Mouse (Mus musculus): ENCODE measurements around the gene Ufl1. TPM values are rescaled to one million over a fixed set of nuclear protein-coding genes. Genes with fewer than 3 reads are reported as not detected.
"Not testable (repeated sequence)": the region's sequence is repeated elsewhere in the genome, so short reads cannot be mapped to it uniquely, and the experiment has no call there.

Ufl1 gene
- polyA plus RNA-seq, 1 experiment from 2014 or later = 39.1 TPM

DNA sequence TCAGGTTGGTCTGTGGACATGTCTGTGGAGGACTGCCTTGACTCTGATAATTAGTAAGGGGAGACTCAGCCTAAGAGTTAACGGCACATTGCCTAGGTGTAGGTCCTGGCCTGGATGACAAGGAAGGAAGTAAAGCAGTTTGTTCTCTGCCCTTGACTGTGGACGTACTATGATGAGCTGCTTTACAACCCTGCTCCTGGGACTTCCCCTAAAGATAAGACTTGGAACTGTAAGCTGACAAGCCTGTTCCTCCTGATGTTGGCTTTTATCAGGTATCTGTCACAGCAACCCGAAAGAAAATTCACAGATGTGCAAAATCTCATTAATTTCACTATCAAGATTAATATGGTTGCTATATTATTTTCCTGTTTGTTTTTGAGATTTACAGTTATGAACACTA, 14.5 kb downstream of the Ufl1 start:
- Histone ChIP-seq H3K9me3 (ENCODE audit: control insufficient read depth, low read length) (no peaks in the 10 kb centered on the region), H3K27me3 (ENCODE audit: control insufficient read depth, insufficient read depth, low read length) (no peaks in the 10 kb centered on the region), H3K9ac (ENCODE audit: low read length) (no peak overlapping the region), H3K4me3 (ENCODE audit: low read depth, low read length) (no peak overlapping the region), H3K4me2 (ENCODE audit: low read depth) (no peak overlapping the region), H3K36me3 (ENCODE audit: control insufficient read depth, insufficient read depth, low read length) (peaks cover 4% of the 10 kb centered on the region), H3K27ac (ENCODE audit: low read depth, low read length) (no peak overlapping the region), H3K4me1 (ENCODE audit: control insufficient read depth, insufficient read depth, low read length) (no peaks in the 10 kb centered on the region)
- DNase-seq (ENCODE audit: low spot score) = no peak
- no peak for ATAC-seq (ENCODE audit: insufficient read depth, low FRiP score, low TSS enrichment)
- 97% methylated on average over 3 of the region's 3 CpGs for WGBS

DNA sequence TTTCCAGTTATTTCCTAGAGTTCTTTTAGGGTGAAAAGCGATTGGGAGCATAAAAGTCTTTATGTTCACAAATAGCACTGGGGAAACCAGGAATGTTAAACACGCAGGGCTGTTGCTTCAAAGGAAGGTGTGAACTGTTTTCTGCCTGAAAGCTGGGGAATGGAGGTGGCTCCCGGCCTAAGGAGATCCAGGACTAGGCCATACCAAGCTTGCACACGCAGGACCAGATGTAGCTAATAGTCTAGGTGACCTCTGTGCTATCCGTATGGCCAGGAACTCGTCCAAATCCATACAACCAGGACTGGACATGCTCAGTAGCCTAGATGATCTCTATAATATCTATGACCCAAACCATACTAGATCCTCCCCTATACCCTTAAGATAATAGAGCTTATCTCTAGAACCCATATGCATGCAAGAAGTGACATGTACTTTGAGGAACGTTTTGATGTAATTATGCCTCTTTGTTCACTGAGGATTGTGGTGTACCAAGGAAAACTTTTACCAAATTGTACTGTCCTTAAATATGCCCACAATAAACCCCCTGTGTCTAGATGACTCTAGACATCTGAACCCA, 23.7 kb downstream of the Ufl1 start:
- ATAC-seq (ENCODE audit: insufficient read depth, low FRiP score, low TSS enrichment) (no peak), DNase-seq (ENCODE audit: low spot score) (no peak)
- Histone ChIP-seq H3K36me3 (ENCODE audit: control insufficient read depth, insufficient read depth, low read length) (peaks cover 2% of the 10 kb centered on the region), H3K4me1 (ENCODE audit: control insufficient read depth, insufficient read depth, low read length) (no peaks in the 10 kb centered on the region), H3K4me3 (ENCODE audit: low read depth, low read length) (no peak overlapping the region), H3K27me3 (ENCODE audit: control insufficient read depth, insufficient read depth, low read length) (no peaks in the 10 kb centered on the region), H3K27ac (ENCODE audit: low read depth, low read length) (no peak overlapping the region), H3K9ac (ENCODE audit: low read length) (no peak overlapping the region), H3K9me3 (ENCODE audit: control insufficient read depth, low read length) (no peaks in the 10 kb centered on the region), H3K4me2 (ENCODE audit: low read depth) (no peak overlapping the region)
- WGBS = 93% methylated on average over 7 of the region's 7 CpGs

DNA sequence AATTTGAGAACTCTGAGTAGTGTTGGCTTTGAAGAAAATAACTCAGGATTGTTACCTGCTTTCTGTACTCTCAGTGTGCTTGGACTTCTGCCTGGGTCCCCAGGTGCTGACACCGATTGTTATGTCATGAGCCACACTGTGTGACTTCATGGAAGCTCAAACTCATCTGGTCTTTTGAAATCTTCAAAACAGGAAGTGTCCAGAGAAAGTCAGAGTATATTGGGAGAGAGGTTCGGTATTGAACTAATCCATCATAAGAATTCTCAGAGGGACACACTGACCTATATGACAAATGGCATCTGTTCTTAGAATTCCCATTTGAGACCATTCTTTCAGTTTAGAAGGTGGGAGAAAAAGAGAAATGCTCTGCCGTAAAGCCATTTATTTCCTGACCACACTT, 38.8 kb downstream of the Ufl1 start, which contains the start of gene Fhl5:
Gene Fhl5 (minus strand): TSS at position 101 of the 400 bp plus-strand sequence.
- no peak within 1 kb of the TSS for H3K4me3 ChIP-seq (ENCODE audit: low read depth, low read length)
- DNase-seq (ENCODE audit: low spot score) (no peak), ATAC-seq (ENCODE audit: insufficient read depth, low FRiP score, low TSS enrichment) (no peak)
- no peak within 1 kb of the TSS for H3K9ac ChIP-seq (ENCODE audit: low read length)
- H3K4me1 ChIP-seq (ENCODE audit: control insufficient read depth, insufficient read depth, low read length) = no peaks in the 10 kb centered on the region
- no peaks in the 10 kb centered on the region for H3K27me3 ChIP-seq (ENCODE audit: control insufficient read depth, insufficient read depth, low read length)
- H3K27ac ChIP-seq (ENCODE audit: low read depth, low read length) = no peak within 1 kb of the TSS
- no peaks in the 10 kb centered on the region for H3K9me3 ChIP-seq (ENCODE audit: control insufficient read depth, low read length)
- 90% methylated on average over 3 of the region's 3 CpGs for WGBS
- H3K36me3 ChIP-seq (ENCODE audit: control insufficient read depth, insufficient read depth, low read length) = no peaks in the 10 kb centered on the region
- no peak within 1 kb of the TSS for H3K4me2 ChIP-seq (ENCODE audit: low read depth)

DNA sequence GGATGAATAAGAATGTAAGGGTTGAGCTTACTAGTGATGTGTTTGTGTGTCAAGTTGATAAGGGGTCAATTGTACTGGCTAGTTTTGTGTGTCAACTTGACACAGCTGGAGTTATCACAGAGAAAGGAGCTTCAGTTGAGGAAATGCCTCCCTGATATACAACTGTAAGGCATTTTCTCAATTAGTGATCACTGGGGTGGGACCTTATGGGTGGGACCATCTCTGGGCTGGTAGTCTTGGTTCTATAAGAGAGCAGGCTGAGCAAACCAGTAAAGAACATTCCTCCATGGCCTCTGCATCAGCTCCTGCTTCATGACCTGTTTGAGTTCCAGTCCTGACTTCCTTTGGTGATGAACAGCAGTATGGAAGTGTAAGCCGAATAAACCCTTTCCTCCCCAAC, 46.0 kb downstream of the Ufl1 start:
- H3K4me1 ChIP-seq (ENCODE audit: control insufficient read depth, insufficient read depth, low read length); ATAC-seq (ENCODE audit: insufficient read depth, low FRiP score, low TSS enrichment): not testable (repeated sequence)

DNA sequence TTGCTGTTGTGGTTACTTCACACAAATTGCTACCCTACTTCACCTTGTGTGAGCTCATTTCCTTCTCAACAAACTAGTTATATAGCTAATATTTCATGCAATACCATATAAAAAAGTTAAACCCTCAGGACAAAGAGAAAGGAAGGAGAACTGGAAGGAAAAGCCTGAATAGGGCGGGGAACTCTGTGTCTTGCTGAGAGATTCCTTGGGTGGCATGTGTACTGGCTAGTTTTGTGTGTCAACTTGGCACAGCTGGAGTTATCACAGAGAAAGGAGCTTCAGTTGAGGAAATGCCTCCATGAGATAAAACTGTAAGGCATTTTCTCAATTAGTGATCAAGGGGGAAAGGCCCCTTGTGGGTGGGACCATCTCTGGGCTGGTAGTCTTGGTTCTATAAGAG, 47.9 kb downstream of the Ufl1 start:
- H3K9ac ChIP-seq (ENCODE audit: low read length); H3K27ac ChIP-seq (ENCODE audit: low read depth, low read length); DNase-seq (ENCODE audit: low spot score); H3K9me3 ChIP-seq (ENCODE audit: control insufficient read depth, low read length); H3K4me2 ChIP-seq (ENCODE audit: low read depth); H3K27me3 ChIP-seq (ENCODE audit: control insufficient read depth, insufficient read depth, low read length); H3K36me3 ChIP-seq (ENCODE audit: control insufficient read depth, insufficient read depth, low read length); H3K4me1 ChIP-seq (ENCODE audit: control insufficient read depth, insufficient read depth, low read length); ATAC-seq (ENCODE audit: insufficient read depth, low FRiP score, low TSS enrichment); H3K4me3 ChIP-seq (ENCODE audit: low read depth, low read length): not testable (repeated sequence)
- WGBS = 83% methylated on average over 1 of the region's 1 CpGs

More for the DNA sequence above, 46.0 kb downstream of the Ufl1 start:
- not testable (repeated sequence) for DNase-seq (ENCODE audit: low spot score); H3K36me3 ChIP-seq (ENCODE audit: control insufficient read depth, insufficient read depth, low read length); H3K4me3 ChIP-seq (ENCODE audit: low read depth, low read length); H3K27ac ChIP-seq (ENCODE audit: low read depth, low read length); H3K9ac ChIP-seq (ENCODE audit: low read length); H3K4me2 ChIP-seq (ENCODE audit: low read depth); H3K27me3 ChIP-seq (ENCODE audit: control insufficient read depth, insufficient read depth, low read length); H3K9me3 ChIP-seq (ENCODE audit: control insufficient read depth, low read length)
- 78% methylated on average over 1 of the region's 1 CpGs for WGBS

DNA sequence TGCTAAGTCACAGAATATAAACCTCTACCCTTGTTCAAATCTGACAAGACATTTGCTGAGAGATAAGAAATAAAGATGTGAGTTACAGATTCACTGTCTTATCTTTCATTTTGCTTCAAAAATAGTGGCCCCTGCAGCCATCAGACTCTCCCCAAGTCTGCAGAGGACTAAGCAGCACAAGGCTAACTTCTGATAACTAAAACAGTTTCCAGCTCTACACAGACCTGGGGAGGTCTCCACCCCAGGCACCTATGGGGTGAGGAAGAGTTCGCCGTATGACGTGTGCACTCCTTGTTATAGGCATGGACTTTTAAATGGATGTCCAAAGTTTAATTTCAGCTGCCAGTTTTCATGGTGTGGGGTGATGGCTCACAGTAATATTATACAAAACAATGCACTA, 49.1 kb downstream of the Ufl1 start:
- H3K9me3 ChIP-seq (ENCODE audit: control insufficient read depth, low read length) = no peaks in the 10 kb centered on the region

DNA sequence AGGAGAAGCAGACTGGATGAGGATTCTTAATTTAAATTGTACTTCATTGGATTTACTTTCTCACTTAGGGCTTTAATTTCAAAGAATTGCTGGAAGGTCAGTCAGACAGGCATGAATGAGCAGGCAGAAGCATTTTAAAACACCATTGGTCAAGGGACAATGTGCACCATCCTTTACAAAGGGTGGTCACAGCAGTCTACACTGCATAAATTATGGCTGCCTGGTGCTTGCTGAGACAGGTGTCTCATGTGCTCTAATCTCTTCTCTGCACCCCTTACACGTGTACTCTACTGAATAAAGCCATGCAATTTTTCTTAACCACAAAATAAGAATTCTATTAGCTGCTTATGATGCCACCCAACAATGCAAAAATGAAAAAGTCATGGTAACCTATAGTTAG, 54.1 kb downstream of the Ufl1 start:
- no peak overlapping the region for H3K27ac ChIP-seq (ENCODE audit: low read depth, low read length)
- no peak for ATAC-seq (ENCODE audit: insufficient read depth, low FRiP score, low TSS enrichment)
- no peak overlapping the region for H3K4me3 ChIP-seq (ENCODE audit: low read depth, low read length)
- no peak overlapping the region for H3K4me2 ChIP-seq (ENCODE audit: low read depth)
- no peaks in the 10 kb centered on the region for H3K27me3 ChIP-seq (ENCODE audit: control insufficient read depth, insufficient read depth, low read length)
- no peak for DNase-seq (ENCODE audit: low spot score)
- H3K9me3 ChIP-seq (ENCODE audit: control insufficient read depth, low read length) = no peaks in the 10 kb centered on the region
- no peak overlapping the region for H3K9ac ChIP-seq (ENCODE audit: low read length)
- 9% methylated on average over 1 of the region's 1 CpGs for WGBS
- no peaks in the 10 kb centered on the region for H3K4me1 ChIP-seq (ENCODE audit: control insufficient read depth, insufficient read depth, low read length)
- H3K36me3 ChIP-seq (ENCODE audit: control insufficient read depth, insufficient read depth, low read length) = no peaks in the 10 kb centered on the region

More for the DNA sequence above, 49.1 kb downstream of the Ufl1 start:
- no peaks in the 10 kb centered on the region for H3K36me3 ChIP-seq (ENCODE audit: control insufficient read depth, insufficient read depth, low read length)
- no peak overlapping the region for H3K4me3 ChIP-seq (ENCODE audit: low read depth, low read length)
- H3K9ac ChIP-seq (ENCODE audit: low read length) = no peak overlapping the region
- H3K27ac ChIP-seq (ENCODE audit: low read depth, low read length) = no peak overlapping the region
- H3K27me3 ChIP-seq (ENCODE audit: control insufficient read depth, insufficient read depth, low read length) = no peaks in the 10 kb centered on the region
- DNase-seq (ENCODE audit: low spot score) (no peak), ATAC-seq (ENCODE audit: insufficient read depth, low FRiP score, low TSS enrichment) (no peak)
- no peak overlapping the region for H3K4me2 ChIP-seq (ENCODE audit: low read depth)
- WGBS = 92% methylated on average over 3 of the region's 3 CpGs
- H3K4me1 ChIP-seq (ENCODE audit: control insufficient read depth, insufficient read depth, low read length) = no peaks in the 10 kb centered on the region

DNA sequence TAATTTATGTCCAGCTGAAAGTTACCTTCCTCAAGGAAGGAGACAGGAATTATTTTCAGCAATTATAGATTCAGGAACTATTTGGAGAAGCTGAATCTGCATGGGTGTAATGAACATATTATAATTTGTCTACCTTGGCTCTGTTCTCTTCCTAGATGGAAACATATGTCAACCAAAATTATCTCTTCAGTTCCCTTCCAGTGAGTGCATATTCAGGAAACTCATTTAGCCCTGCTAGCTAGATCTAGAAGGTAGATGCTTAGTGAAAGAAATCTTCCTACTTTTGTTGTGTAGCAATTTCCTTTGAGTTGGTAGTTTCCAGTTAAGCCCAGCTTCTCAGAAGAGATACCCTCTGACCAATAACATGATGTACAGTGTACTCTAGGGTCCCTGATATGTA, 59.7 kb downstream of the Ufl1 start:
- no peaks in the 10 kb centered on the region for H3K27me3 ChIP-seq (ENCODE audit: control insufficient read depth, insufficient read depth, low read length)
- DNase-seq (ENCODE audit: low spot score) = no peak
- no peak overlapping the region for H3K4me3 ChIP-seq (ENCODE audit: low read depth, low read length)

DNA sequence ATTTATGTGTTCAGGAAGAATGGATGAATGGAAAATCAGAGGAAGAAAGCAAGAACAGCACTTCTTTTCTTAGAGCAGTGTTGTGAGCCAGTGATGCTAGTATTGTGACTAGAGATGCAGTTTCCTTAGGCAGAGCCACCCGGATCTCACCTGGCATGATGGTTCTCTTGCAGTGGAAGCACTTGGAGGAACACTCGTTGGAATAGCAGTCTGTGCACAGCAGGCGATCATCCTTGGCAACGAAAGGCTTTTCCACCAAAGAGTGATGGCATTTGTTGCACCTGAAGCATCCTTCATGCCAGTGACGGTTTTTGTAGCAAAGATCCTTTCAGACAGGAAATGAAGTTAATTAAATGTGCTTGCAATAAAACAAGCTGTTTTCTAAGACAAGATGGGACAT, 68.2 kb downstream of the Ufl1 start:
- Histone ChIP-seq H3K27ac (ENCODE audit: low read depth, low read length) (no peak overlapping the region), H3K4me2 (ENCODE audit: low read depth) (no peak overlapping the region), H3K4me1 (ENCODE audit: control insufficient read depth, insufficient read depth, low read length) (no peaks in the 10 kb centered on the region), H3K9me3 (ENCODE audit: control insufficient read depth, low read length) (no peaks in the 10 kb centered on the region), H3K9ac (ENCODE audit: low read length) (no peak overlapping the region), H3K36me3 (ENCODE audit: control insufficient read depth, insufficient read depth, low read length) (no peaks in the 10 kb centered on the region), H3K27me3 (ENCODE audit: control insufficient read depth, insufficient read depth, low read length) (no peaks in the 10 kb centered on the region), H3K4me3 (ENCODE audit: low read depth, low read length) (no peak overlapping the region)
- ATAC-seq (ENCODE audit: insufficient read depth, low FRiP score, low TSS enrichment) (no peak), DNase-seq (ENCODE audit: low spot score) (no peak)
- 51% methylated on average over 5 of the region's 5 CpGs for WGBS

More for the DNA sequence above, 59.7 kb downstream of the Ufl1 start:
- Histone ChIP-seq H3K27ac (ENCODE audit: low read depth, low read length) (no peak overlapping the region), H3K4me1 (ENCODE audit: control insufficient read depth, insufficient read depth, low read length) (no peaks in the 10 kb centered on the region), H3K9ac (ENCODE audit: low read length) (no peak overlapping the region), H3K4me2 (ENCODE audit: low read depth) (no peak overlapping the region), H3K9me3 (ENCODE audit: control insufficient read depth, low read length) (no peaks in the 10 kb centered on the region), H3K36me3 (ENCODE audit: control insufficient read depth, insufficient read depth, low read length) (no peaks in the 10 kb centered on the region)
- no peak for ATAC-seq (ENCODE audit: insufficient read depth, low FRiP score, low TSS enrichment)
